Mouse (Mus musculus) WW6 (cell line): ENCODE data around the gene Itpkb.

ENCODE experiments used
- DNase-seq: peaks from one replicate; pipeline ENCODE4 v3.0.0-alpha.2; 2013; ENCODE audit warnings: low read depth, low spot score

Gene Itpkb

DNA sequence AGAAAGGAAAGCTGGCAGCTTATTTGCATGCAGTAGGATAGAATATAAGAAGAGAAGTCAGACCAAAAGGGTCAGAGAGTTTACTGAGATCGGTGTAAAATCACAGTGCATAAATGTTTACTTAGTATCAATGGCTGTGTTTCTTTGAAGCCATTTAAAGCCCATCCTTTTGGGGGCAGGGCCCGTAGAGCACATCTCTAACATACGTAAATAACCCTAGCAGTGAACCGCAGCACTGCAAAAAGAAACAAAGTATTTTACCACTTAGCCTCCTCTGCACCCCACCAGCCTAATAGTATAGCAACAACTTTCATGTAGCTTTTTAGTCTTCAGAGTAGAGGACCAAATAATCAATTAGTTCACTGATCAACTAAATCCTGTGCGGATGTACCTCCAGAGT is 67.4 kb downstream of the Itpkb start:
- no peak for DNase-seq

DNA sequence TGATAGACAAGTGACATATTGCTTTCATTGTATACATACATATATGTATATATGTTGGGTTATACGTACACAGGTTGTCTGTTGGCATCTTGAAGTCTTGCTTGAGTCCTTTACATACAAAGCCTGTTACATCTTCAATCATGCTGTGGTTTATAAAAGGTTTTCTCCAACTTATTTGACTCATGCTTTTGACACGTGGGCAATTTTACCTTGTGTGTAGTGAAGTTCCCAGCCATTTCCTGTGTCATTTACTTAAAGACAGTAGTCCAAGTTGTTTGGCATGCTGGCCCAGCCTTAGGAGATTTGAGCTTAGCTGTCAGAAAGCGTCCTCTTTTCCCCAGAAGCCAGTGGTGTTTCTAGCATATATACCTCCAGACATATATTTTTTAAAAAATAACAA is 68.2 kb downstream of the Itpkb start:
- no peak for DNase-seq

DNA sequence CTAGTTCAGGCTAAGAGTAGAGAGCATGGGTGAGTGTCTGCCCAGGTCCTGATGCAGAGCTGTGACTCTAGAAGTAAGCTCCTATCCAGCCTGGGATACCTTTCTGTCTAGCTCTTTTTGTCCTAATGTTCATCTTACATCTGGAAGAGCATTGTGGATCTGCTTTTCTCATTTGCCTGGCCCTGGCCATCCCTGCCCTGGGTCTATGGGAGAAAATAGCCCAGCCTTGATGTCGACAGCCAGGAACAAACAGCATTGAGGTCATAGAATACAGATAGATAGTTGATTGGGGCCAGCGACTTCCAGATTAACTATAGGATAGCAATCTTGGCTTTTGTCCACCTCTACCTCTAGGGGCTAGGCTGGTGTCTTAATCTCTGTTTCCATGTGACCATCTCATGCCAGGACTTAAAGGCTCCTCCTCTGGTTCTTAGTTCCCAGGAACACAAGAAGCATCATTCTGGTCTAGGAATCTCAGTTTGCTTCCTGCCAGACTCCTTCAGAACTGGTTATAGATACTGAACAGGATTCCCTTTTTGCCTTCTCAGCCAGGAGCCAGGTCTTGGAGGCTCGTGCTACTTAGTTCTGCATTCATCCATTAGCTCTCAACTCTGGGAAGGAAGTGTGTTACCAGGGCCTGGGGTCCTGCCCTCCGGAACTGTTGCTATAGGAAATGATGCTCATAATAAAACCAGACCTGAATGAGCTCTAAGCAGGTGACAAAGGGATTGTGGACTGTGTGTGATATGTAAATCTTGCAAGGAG is 70.6 kb downstream of the Itpkb start:
- DNase-seq: no peak

- DNase-seq: no peak
Observed at GRCm38 (mm10) chr1:180401725-180402124, 71.4 kb downstream of the Itpkb start.

GRCm38 (mm10) chr1:180402481-180403081 is 72.3 kb downstream of the Itpkb start:
- no peak for DNase-seq

GRCm38 (mm10) chr1:180403357-180403693 is 73.0 kb downstream of the Itpkb start:
- DNase-seq: no peak

GRCm38 (mm10) chr1:180403694-180404606 is 73.7 kb downstream of the Itpkb start:
- DNase-seq: no peak

GRCm38 (mm10) chr1:180404706-180405105 is 74.4 kb downstream of the Itpkb start:
- DNase-seq: no peak

- no peak for DNase-seq
Observed at GRCm38 (mm10) chr1:180405576-180406335, 75.5 kb downstream of the Itpkb start.

DNA sequence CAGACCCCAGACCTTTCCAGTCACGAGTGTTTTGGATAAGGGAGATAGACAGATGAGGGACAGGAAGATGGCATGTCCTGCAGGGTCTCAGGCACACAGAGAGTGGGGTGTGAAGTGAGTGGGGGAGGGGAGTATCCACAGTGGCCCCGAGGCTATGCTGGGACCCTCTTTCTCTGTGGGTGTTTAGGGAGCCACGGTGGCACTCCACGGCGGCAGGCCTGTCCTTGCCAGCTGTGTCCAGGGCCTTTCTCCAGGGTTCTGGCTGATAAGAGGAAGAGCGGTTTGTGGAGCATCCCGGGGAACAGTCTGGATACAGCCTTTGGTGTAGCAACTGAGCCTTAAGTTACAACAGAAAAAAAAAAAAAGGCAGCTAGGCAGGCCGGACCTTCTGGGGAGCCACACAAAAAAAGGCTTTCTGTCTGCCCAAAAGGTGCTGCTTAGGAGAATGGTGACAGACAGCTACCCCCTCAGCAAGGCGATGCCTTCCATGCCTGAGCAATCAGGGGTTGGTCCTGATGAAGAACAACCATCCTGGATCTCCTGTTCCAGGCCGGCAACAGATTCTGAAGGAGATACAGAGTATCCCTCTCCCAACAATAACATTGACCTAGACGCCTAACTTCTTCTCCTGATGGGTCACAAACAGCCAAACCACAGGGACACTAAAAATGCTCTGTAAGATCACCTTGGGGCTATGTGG is 76.2 kb downstream of the Itpkb start:
- DNase-seq: no peak

GRCm38 (mm10) chr1:180407171-180407671 is 76.9 kb downstream of the Itpkb start:
- peak; percentile 60 for DNase-seq

GRCm38 (mm10) chr1:180407727-180408719 is 77.7 kb downstream of the Itpkb start:
- no peak for DNase-seq

DNA sequence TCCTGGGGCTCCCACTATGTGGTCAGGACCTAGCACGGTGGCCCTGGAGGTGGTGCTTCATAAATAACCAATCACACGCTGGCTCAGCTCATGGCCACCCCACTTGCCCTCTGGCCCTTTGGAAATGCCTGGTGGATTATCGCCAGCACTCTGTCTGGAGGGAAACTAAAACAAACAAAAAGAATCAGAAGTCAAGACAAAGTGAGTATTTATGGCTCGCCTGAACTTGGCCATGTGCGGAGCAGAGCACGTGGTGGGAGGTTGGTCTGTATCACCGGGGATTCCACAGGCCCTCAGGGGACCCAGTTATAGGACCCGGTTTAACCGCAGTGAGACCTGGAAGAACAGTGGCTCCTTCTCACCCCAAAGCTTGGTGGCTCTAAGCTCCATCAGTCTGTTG is 78.5 kb downstream of the Itpkb start:
- DNase-seq: no peak

DNA sequence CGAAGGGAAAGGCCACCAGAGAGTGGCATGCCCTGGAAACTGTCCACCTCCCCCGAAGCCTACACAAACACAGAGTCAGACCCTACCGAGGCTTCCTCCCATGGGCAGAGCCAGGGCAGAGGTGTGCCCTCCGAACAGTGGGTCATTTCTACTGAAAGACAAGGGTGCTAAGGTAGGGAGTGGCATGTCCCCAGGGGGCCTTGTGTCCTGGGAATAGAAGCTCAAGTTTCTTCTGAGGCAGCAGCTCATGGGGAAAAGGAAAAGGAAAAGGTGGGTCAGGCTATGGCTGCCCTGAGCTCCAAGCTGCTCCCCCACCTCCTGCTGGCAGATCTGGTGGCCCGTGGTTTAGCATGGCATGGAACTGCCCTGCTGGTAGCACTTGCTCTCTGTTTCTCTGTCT is 79.5 kb downstream of the Itpkb start:
- DNase-seq: no peak

- no peak for DNase-seq
Observed at GRCm38 (mm10) chr1:180410306-180410705, 80.0 kb downstream of the Itpkb start.

DNA sequence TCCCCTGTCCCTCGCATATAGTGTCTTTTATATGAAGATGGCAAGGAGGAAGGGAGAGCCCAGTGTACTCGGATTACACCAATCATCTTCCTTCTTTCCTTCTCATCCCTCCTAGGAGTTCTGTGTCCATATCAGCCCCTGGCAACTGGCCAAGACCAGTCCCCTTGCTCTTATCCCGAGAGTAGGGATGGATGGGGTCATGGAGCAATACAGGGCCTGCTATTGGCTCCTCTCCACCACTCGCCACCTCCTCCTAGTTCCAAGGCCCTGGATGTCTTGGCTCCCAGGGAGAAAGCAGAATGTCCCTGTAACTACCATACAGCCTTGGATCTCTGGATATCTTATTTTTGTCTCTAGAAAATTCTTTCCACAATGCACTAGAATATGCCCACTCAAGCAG is 84.8 kb downstream of the Itpkb start:
- no peak for DNase-seq

DNA sequence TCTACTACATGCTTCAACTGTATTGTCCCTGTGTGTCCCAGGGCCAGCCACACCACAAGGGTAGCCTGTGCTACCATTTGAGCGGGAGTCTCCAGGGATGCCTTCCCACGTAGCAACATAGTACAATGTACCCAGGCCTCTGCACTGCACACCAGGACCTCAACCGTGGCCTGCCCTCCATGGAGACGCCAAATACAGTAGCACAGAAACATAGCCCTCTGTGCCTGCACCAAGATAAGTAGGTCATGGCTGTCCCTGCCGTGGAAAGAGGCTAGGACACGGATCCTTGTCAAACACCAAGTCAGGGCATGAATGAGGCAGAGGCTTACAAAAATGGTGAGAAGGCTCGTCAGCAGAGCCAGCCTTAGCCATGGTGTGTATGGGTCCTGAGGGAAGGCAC is 85.6 kb downstream of the Itpkb start:
- no peak for DNase-seq

GRCm38 (mm10) chr1:180417118-180417517 is 86.8 kb downstream of the Itpkb start:
- DNase-seq: no peak

DNA sequence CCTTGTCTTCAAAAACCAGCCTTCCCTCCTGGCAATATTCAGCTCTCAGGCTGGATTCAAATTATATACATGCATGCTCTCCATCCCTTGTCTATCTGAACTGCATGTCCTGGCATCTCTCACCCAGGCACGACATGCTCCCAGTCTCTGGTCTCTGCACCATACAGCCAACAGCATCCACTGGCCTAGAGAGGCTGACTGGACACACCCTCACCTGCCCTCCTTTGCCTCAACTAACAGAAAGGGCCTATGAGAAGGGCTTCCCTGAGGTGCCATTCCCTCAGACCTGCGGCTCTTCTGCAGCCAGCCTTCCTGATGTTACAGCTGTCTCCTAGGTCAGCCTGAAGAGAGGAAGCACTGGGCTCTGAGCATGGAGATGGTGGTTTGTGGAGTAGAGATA is 88.8 kb downstream of the Itpkb start:
- DNase-seq: no peak
